Mouse (Mus musculus): ENCODE data around the gene Nup62.

DNA sequence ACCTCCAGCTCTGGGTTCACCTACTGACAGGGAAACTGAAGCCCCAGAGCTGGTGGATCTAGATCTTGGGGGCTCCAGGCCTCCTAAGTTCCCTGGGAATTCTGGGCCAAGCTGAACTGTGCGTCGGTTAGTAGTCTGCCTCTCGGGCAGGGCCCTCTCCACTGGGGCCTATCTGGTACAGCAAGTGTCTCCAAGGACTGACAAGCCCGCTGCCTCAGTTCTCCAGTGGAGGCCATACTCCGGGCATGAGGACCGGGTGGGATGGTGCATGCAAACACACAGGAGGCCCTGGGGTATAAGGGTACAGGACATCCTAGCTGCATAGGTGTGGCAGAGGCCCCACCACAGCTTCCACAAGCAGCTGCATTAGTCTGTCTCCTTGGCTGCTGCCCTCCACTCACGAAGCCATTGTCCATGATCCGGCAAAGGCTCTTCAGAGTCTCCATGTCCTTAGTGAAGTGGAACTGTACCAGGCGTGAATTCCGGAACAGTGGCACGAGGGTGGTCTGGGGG lies 48.1 kb downstream of the Nup62 start:
- TF ChIP-seq CTCF (IDR thresholded peaks at IDR 0.05; ENCODE audit: low read depth, low read length) (no peak), POLR2A (IDR thresholded peaks at IDR 0.05; ENCODE audit: borderline replicate concordance, low read depth, low read length) (no peak)
